Mouse (Mus musculus) layer of hippocampus, adult 8-10 months (tissue): Measurements from ENCODE around the gene Nipa2. TPM values are rescaled to one million over a fixed set of nuclear protein-coding genes. Genes with fewer than 3 reads are reported as not detected.

Experiments used
- DNase-seq, 2 experiments: peaks; one replicate each; pipeline ENCODE4 v3.0.0; 2022; ENCODE audit warnings: low spot score in 2 of 2
- total RNA-seq, 4 experiments: library from RNA; stranded (reverse); gene quantifications; 2 replicates each; pipeline ENCODE4 v1.2.4; 2022

Gene Nipa2
- 10 to 100 TPM; 46.9 to 59.8 (median 54.4) TPM for total RNA-seq

GRCm38 (mm10) chr7:55962004-55962908, at the start of gene Nipa2:
Gene Nipa2, minus strand, starts transcription at chr7:55962476.
- DNase-seq: peak; percentile 85 to 90

GRCm38 (mm10) chr7:56011018-56011333, 48.7 kb upstream of the Nipa2 start:
- DNase-seq: no peak

- no peak for DNase-seq
Observed at GRCm38 (mm10) chr7:56010318-56011017, 48.2 kb upstream of the Nipa2 start.

- DNase-seq: no peak
Observed at GRCm38 (mm10) chr7:55998997-55999396, 36.7 kb upstream of the Nipa2 start.

- peak; percentile 47 to 51 for DNase-seq
Observed at GRCm38 (mm10) chr7:55995013-55995412, 32.7 kb upstream of the Nipa2 start.

- no peak for DNase-seq
Observed at GRCm38 (mm10) chr7:55991858-55992257, 29.6 kb upstream of the Nipa2 start.

- DNase-seq: no peak
Observed at GRCm38 (mm10) chr7:55991129-55991528, 28.9 kb upstream of the Nipa2 start.

GRCm38 (mm10) chr7:55986526-55987214, 24.4 kb upstream of the Nipa2 start:
- peak; percentile 69 to 77 for DNase-seq

GRCm38 (mm10) chr7:55984754-55985153, 22.5 kb upstream of the Nipa2 start:
- no peak for DNase-seq

- no peak for DNase-seq
Observed at GRCm38 (mm10) chr7:55983107-55983506, 20.8 kb upstream of the Nipa2 start.

GRCm38 (mm10) chr7:55982010-55982700, 19.9 kb upstream of the Nipa2 start:
- no peak for DNase-seq

- DNase-seq: no peak
Observed at GRCm38 (mm10) chr7:55981511-55981910, 19.2 kb upstream of the Nipa2 start.

- no peak for DNase-seq
Observed at GRCm38 (mm10) chr7:55974429-55974828, 12.2 kb upstream of the Nipa2 start.

GRCm38 (mm10) chr7:55969415-55969814, 7.1 kb upstream of the Nipa2 start:
- DNase-seq: no peak

GRCm38 (mm10) chr7:55968258-55968901, 6.1 kb upstream of the Nipa2 start:
- DNase-seq: no peak

- DNase-seq: no peak
Observed at GRCm38 (mm10) chr7:55966866-55967460, 4.7 kb upstream of the Nipa2 start.

GRCm38 (mm10) chr7:55960506-55960905, 1.8 kb downstream of the Nipa2 start:
- no peak for DNase-seq

- no peak for DNase-seq
Observed at GRCm38 (mm10) chr7:55959801-55960200, 2.5 kb downstream of the Nipa2 start.

- no peak for DNase-seq
Observed at GRCm38 (mm10) chr7:55957916-55958315, 4.4 kb downstream of the Nipa2 start.

- DNase-seq: no peak
Observed at GRCm38 (mm10) chr7:55957178-55957577, 5.1 kb downstream of the Nipa2 start.

GRCm38 (mm10) chr7:55956054-55956453, 6.2 kb downstream of the Nipa2 start:
- DNase-seq: no peak
